Mouse (Mus musculus) forelimb bud, embryonic 11.5 days (tissue): ENCODE results near the gene Nprl3.
"Not testable (repeated sequence)": the region's sequence is repeated elsewhere in the genome, so short reads cannot be mapped to it uniquely, and the experiment has no call there.

Source experiments
- DNase-seq: peaks from one replicate; pipeline ENCODE4 v3.0.0-alpha.2; 2012; ENCODE audit warnings: low read depth, low spot score

Nprl3 gene

DNA sequence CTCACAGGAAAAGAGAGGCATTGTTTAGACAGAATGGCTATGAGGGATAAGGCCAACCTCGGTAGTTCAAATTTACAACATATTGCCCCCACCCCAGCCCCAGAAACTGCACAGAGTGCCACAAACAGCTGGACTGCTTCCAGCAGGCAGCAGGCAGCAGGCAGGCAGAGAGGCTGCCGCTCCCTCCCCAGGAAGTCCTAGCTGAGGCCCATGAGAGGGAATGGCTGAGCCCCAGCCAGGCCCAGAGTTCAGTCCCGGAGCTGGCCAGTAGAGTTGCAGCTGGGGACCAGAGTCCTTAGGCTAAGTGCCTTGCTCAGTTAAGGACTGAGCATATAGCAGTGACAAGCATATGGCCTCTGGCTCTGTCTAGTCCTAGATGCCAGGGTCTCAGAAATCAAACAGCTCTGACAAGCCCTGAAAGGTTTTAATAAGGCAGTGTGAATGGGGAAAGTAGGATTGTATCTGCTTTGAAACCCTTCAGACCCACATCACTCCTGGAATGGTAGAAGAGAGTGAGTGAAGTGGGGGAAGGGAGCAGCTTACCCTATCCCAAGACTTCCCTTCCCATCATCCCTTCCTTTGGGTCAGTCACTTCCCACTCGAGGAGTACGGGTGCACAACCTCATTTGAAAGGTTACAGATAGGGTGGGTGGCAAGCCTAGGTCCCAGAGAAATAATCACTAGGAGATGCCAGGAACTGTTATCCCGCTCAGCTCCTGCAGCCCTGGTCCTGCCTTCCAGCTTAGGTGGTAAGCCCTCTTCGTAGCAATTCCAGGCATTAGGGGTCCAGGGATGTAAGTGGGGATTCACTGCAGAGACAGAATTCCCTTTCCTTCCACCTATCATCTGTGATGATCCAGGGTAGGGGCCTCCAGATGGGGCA lies 42.0 kb downstream of the Nprl3 start:
- no peak for DNase-seq

GRCm38 (mm10) chr11:32224468-32225139 lies 42.9 kb downstream of the Nprl3 start:
- DNase-seq = no peak

- DNase-seq = no peak
Measured at GRCm38 (mm10) chr11:32223297-32223967, 44.1 kb downstream of the Nprl3 start.

GRCm38 (mm10) chr11:32222570-32223194 lies 44.8 kb downstream of the Nprl3 start:
- DNase-seq = no peak

DNA sequence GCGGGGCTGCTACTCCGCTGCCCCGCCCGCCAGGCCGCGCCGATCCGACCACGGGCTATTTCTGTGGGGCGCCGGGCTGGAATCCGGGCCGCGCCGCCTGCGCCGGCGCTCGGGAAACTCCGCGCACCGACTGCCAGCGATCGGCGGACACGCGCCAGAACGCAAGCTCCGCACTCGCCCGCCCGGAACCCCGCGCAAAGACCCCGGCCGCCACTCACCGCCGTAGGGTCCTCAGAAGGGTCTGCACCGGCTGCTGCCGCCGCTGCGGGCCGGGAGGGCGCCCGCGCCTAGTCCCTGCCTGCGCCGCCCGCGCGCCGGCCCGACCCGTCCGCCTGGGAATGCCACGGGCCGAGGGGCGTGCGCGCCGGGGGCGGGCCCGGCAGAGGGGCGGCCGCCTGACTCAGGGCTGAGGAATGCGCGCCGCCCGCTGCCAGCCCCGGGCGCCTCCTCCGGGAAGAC lies 45.5 kb downstream of the Nprl3 start, which contains the start of gene Rhbdf1:
Gene Rhbdf1 (minus strand): TSS at position 350 of the 459 bp plus-strand sequence.
- no peak for DNase-seq

DNA sequence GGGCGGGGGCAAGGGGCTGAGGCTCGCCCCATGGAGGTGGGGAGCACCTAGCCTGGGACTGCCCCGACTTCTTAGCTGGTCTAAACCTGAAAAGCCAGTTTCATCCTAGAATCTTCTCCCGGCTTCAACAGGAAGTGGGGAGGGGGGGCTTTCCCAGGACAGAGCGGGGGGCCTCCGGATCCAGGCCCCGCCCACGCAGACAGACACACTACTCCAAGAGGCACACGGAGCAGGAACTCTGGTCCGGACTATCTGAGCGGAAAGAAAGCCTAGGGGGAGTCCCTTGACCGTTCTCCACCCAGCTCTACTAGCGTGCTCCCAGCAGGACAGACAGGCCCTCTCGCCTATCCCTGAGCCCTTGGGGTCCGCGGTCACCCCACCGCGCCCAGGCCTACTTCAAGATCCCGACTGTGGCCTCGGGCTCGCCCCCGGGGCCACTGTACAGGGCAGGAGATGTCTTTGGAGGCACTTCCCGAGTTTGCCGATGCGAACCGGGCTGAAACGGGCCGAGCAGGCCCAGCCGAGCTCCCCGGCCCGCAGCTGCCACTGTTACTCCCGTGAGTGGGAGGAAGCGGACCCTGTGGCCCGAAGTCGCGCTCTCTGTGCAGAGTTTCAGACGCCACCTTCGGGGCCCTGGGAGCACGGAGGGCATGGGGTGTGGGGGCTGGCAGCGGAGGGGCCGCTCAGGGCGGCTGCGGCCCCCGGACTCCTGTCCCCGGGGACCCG lies 46.1 kb downstream of the Nprl3 start:
- DNase-seq = no peak

DNA sequence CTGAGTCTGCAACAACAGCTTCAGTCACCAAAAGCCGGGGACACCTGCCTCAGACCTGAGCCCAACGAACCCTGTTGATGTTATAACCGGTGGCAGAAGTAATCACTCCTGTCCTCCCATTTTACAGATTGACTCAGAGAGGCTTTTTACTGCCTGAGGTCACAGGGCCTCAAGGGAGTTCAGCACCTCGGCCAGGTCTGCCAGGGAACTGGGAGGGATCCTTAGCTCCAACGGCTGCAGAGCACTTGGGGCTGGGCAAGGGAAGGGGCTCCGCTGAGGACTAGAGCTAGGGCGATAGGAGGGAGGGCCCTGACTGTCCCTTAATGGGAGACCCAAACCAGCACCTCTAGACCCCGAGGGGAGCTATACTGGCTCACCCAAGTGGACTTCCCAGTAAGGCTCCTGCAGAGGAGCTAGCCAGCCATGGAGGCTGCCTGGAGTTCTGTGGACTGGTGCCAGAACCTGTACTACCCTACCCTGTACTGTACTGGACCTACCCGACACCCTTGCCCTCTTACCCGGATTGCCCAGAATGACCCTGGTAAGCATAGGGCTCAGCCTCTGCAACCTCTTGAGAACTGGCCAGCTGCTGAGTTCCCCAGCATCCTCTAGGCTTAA lies 46.8 kb downstream of the Nprl3 start:
- no peak for DNase-seq

DNA sequence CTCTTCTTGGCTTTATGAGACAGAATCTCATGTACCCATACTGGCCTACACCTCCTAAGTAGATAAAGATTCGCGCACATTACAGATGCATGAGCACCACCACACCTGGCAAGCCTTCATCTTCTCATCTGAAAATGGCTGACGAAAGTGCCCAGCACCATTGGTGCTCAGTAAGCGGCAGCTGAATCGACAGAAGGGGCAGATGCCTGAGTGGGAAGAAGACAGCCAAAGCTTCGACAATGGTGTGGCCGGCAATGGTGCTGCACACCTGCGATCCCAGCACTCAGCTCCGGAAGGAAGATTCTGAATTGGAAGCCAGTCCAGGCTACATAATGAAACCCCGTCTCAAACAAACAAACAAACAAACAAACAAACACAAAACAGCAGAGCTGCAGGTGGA lies 48.2 kb downstream of the Nprl3 start:
- no peak for DNase-seq

GRCm38 (mm10) chr11:32218501-32219050 lies 48.9 kb downstream of the Nprl3 start:
- DNase-seq = no peak

- no peak for DNase-seq
Measured at GRCm38 (mm10) chr11:32216851-32217250, 50.7 kb downstream of the Nprl3 start.

DNA sequence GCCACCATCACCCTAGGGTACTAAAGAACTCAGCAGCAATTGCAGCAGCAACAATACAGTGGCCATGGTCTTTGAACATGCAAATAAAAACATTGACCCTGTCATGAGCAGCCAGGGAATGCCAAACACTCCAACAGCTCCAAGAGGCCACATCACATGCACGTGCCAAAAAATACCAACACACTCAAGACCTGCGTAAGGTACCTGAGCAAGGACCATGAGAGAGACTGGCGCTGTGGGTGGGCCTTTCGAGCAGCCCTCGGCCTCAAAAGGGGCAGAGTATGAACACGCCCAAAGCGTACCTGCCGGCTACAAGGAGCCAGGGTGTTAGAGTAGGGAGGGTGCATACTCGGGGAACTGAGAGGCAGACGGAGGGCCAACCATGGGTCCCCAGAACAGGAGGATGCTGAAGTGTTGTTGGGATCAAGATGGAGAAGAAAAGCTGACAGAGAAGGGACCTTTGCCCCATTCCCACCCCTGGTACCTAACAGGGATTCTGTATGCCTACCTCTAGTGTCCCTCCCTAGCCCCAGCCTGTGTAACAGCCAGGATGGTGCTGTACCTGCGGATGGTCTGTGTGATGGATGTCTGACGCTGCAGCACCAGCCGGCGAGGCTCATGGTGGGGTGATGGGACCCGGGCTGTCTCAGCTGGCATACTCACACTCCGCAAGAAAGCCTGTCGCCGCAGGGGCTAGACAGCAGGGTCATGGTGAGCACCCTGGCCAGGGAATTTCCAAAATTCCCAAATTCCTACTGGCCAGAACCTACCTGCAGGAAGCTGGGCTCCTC lies 51.9 kb downstream of the Nprl3 start:
- no peak for DNase-seq

- DNase-seq = no peak
Measured at GRCm38 (mm10) chr11:32210623-32211022, 56.9 kb downstream of the Nprl3 start.

- DNase-seq = peak; percentile 97
Measured at GRCm38 (mm10) chr11:32205058-32205873, 62.2 kb downstream of the Nprl3 start, which contains the start of gene Snrnp25. TSS of gene Snrnp25 (plus strand) at chr11:32205415.

- DNase-seq = no peak
Measured at GRCm38 (mm10) chr11:32201922-32202685, 65.4 kb downstream of the Nprl3 start.

GRCm38 (mm10) chr11:32200992-32201391 lies 66.5 kb downstream of the Nprl3 start:
- DNase-seq = not testable (repeated sequence)

DNA sequence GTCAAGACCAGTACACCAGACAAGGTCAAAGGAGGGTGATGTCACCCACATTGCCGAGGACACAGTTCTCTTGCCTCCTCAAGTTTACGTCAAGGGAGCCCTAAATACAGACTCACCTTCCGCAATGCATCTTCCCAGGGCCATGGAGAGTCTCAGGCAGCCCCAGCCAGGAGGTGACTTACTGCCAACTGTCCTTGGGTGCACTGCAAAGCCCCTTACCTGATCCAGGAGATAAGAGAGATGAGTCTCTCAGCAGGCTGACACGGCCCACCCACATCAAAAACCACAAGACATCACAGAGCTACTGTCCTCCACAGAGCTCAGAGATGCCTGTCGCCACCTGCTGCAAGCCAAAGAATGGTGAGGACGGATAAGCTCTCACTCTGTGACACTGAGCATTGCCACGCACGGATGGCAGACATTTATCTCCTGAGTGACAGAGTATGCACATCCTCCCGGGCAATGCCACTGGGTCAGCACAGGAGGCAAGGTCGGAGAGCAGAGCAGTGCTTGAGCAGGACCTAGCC lies 67.4 kb downstream of the Nprl3 start, which contains the start of gene Il9r:
Gene Il9r (minus strand): TSS at position 205 of the 527 bp plus-strand sequence.
- DNase-seq = no peak

DNA sequence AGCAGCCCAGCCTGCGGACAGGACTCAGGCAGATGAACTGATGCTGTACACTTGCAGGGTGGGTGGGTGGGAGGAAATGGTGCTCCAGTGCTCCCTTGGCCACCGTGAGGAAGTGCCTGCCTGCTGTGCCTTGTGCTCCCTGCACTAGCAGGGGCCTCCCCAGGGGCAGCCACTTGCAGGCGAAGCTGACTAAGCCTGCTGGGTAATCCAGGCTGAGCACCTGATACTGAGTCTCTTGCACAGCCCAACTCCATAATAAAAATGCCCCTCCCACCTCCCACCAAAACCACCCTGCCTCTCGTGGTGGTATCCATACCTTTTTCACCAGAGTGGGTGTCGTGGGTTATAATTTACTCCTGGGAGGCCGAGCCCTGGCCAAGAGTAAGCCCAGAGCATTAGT lies 68.3 kb downstream of the Nprl3 start:
- no peak for DNase-seq
